Mouse (Mus musculus): Measurements from ENCODE around the gene Ly6g6c.
"Not testable (repeated sequence)": the region's sequence is repeated elsewhere in the genome, so short reads cannot be mapped to it uniquely, and the experiment has no call there.

Ly6g6c gene

GRCm38 (mm10) chr17:35031880-35032279 lies 33.3 kb upstream of the Ly6g6c start:
- DNase-seq (ENCODE audit: low read depth), result no peak

DNA sequence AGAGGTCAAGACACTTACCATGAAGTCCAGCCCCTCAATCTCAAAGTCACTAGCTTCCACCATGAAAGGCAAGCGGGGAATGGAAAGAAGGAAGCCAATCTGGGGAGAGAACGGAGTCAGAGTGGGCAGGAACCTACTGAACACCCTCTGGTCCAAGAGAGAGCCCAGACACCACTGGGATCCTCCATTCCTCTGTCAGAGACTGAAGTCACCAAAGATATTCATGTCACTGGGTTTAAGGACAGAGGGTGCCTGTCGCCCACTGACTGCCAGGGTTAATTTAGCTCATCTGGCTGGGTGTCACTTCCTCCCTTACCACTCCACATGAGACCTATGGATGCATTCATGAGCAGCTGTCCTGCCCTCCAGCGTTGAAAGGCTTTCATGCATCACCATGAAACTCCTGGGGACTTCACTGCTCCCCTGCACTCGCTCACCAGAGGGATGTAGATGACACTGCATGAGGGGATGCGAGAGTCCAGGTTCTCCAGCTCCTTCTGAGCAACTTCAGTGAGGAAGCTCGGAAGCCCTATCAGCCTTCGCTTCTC lies 32.8 kb upstream of the Ly6g6c start:
- DNase-seq (ENCODE audit: low read depth), result no peak

DNA sequence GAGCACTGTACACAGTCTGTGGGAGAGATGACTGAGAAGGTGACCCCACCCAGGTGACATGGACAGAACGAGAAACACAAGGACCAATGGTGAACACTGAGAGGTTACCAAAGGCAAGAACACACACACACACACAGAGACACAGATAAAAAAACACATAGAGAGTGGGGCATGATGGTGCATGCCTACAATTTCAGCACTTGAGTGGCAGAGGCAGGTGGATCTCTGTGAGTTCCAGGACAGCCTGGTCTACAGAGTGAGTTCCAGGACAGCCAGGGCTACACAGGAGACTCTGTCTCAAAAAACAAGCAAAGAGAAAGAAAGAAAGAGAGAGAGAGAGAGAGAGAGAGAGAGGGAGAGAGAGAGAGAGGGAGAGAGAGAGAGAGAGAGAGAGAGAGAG lies 31.5 kb upstream of the Ly6g6c start:
- not testable (repeated sequence) for DNase-seq (ENCODE audit: low read depth)

DNA sequence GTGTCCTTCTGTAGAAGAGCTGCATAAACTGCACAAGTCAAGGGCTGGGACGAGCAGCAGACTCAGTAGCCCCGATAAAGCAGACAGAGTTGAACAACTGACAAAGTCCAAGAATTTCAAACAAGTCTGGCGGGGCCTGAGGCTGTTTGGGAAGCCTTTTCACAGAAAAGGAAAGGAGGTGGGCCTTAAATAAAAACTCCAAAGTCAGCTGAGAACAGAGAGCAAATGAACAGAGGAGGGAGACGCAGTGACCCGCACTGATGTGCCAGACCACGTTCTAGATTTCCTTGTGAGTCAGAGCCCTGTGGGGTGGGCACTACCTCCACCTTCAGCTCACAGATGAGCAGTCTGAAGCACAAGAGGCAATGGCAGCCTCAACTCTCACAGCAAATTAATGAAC lies 30.3 kb upstream of the Ly6g6c start:
- DNase-seq (ENCODE audit: low read depth), result no peak

DNA sequence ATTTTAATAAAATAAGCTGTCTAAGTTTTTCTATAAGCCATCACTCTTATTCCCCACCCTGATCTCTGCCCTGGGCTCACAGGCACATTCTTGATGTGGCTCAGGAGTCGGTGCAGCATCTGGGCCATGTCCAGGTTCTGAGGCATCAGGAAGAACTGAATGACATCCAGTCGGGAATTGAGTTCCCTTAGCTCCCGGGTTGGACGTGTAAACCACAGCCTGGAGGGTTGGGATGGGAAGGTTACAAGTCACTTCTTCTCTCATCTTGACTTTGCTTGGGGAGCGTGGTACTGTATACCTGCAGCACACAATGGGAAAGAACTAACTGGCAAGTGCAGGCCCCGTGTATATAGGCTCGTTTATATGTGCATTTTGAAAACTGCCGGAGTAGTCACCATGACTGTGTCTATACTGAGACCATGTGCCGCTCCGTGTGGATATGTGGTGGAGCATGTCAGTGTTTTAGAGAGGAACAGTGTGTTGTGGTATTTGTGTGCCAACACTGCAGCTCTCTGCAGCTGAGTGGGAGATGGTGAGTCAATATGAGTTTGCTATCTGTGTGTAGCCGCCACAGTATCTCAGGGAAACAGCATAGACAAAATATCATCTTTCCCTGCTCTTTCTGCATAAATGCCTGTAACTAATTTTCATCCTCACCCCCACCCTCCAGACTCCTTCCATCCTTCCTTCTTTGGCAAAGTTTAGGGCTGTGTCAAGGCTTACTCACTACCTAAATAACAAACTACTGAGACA lies 25.9 kb upstream of the Ly6g6c start:
- no peak for DNase-seq (ENCODE audit: low read depth)

DNA sequence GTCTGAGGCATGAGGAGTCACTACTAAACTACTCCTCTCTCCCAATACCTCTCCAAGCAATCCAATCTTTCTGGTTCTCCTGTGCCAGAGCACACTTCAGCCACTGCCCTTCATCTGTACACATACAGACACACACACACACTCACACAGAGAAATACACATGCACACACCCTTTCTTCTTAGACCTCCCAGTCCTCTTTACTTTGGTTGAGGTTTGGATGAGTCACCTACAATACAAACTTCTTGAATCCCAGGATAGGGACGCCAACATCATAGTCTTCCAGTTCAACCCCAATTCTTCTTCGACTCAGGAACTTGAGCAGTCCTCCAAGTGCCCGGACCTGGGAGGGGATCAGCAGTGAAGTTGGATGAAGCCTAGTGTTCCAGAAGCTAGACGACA lies 21.4 kb upstream of the Ly6g6c start:
- no peak for DNase-seq (ENCODE audit: low read depth)

DNA sequence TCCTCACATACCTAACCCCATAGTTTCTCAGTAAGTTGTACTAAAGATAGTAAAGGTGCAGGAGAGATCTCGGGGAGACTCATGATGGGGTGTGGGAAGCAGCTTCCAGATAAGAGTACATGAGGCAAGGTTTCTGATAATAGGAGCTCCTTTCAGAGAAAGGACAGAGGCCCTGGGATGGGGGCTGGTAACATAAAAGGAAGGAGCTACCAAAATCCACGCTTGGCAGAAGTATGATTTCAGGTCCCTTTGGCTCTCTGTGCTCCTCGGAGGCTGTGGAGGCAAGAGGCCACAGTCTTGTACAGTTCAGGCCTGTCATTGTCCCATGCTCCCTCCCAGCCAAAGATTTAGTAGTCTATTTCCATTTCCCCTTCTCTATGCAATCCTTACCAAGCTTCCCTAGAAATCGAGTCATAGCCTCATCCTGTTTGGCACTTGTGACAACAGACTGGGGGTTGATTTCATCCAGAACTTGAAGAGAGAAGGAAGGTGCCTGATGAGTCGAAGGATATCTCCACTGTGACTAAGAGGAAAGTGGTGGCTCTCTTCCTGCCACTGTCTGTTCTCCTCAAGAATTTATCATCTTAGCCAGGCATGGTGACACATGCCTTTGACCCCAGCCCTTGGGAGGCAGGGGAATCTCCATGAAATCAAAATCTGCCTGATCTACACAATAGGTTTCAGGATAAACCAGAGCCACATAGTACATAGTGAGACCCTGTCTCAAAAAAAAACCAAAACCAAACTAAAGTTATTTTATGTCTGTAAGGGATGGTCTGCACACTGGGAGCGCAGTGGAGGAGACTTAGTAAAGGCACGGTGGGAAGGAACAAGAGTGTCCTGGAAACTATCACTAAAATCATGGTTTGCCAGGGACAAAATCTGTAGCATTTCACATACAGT lies 20.0 kb upstream of the Ly6g6c start:
- no peak for DNase-seq (ENCODE audit: low read depth)

DNA sequence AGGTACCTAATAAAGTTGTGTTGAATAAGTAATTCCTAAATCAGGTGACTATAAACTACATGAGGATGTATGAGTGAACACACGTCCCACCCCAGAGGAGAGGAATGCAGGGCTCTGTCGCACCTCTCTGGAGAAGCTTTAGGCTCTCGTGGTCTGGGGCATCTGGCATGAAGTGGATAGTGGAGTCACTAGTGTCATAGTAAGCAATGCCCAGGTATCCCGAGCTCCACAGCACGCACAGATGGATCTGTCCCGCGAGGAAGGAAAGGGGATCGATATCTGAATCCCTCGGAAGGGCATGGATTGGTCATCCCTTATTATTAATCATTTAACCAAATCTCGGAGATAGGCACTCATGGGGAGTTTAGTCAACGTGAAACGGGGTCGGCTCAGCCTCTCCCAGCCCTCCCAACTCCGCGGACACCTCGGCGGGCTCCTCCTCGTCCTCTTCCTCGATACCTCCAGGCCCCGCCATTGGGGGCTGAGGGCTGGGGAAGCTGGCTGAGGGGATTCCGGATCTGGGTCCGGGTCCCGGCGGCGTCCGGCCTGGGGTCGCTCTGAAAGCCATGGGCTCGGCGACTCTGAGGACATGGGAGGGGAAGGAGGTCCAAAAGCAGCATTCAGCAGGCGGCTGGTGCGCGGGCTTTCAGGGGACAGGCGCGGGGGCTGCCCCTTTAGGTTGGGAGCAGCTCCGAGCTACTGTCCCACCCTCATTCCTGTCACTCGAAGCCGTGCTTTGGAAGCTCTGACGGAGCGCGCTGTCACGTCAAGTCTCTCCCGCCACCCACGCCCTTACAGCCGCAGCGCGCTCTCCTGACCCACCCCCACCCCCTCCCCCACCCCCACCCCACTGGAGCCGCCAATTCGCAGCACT lies 19.1 kb upstream of the Ly6g6c start:
- no peak for DNase-seq (ENCODE audit: low read depth)

DNA sequence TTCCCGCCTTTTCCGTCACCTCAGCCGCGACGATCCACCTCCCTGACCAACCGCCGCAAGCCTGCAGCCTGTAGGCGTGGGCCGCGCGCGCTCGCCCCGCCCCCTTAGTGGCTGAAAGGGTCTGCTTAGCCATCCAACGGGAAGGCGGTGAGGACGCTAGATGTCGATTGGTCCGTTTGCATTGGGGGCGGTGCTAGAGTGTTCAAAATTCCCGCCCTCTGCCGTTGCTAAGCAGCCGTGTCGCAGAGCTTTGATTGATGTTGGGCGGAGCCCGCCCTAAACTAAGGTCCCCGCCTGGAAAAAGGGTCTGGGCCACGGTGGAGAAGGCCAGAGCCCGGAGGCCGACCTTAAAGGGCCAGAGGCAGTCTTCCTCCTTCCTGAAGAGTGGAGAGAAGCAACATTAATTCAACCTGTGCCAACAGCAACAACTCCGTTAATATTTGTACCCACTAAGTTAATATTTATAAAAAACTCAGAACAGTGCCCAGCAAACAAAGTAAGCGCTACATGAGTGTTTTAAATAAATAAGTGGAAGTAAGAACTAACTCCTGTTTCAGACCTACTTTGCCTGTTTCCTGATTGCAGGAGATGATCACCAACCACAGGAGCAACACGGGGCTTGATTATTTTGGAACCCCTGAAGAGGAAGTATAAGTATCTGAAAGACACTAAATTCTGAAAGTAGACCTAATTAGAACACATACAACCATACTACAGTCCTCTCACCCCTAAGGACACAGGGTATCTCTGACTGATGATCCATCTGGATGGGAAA lies 18.3 kb upstream of the Ly6g6c start, which contains the start of gene Msh5:
Gene Msh5 (minus strand): TSS at position 65 of the 775 bp plus-strand sequence.
- DNase-seq (ENCODE audit: low read depth), result peak; percentile 99

GRCm38 (mm10) chr17:35047688-35048087 lies 17.5 kb upstream of the Ly6g6c start:
- peak; percentile 46 for DNase-seq (ENCODE audit: low read depth)

DNA sequence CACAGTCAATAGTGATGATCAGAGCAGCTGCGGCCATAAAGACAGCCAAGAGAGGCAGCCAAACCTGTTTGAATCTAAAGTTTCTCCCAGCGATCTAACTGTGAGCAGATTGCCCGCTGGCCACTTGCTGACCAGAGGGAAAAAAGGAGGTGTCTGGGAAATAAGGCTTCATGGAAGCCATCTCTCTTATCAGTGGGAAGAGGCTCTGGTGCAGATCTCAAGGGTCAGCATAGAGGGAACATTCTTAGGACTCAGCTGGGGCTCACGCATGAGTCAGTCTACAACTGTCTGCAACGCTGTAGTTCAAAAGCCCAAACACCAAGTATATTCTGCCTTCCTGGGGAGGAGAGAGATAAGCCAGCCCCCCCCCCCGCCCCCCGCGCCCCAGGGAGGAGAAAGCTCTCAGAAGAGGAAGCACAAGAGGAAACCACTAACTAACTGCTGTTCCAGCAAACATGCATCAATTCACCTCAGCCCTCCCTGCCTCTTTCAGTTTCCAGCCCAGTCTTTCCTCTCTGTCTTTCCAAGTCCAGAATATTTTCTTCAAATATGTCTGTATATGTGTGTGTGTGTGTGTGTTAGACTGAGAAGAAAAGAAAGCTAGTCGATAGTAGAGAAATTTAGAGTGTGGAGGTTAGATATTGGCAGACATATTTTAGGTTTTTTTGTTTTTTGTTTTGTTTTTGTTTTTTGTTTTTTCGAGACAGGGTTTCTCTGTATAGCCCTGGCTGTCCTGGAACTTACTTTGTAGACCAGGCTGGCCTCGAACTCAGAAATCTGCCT lies 16.8 kb upstream of the Ly6g6c start:
- peak; percentile 84 for DNase-seq (ENCODE audit: low read depth)

GRCm38 (mm10) chr17:35048932-35049440 lies 16.2 kb upstream of the Ly6g6c start:
- DNase-seq (ENCODE audit: low read depth), result peak; percentile 53

- DNase-seq (ENCODE audit: low read depth), result peak; percentile 72
Observed at GRCm38 (mm10) chr17:35049561-35050016, 15.6 kb upstream of the Ly6g6c start, which contains the start of gene Clic1. Clic1 (plus strand) TSS chr17:35049966.

- DNase-seq (ENCODE audit: low read depth), result peak; percentile 85
Observed at GRCm38 (mm10) chr17:35050126-35050750, 14.9 kb upstream of the Ly6g6c start.

GRCm38 (mm10) chr17:35051156-35052086 lies 13.8 kb upstream of the Ly6g6c start:
- DNase-seq (ENCODE audit: low read depth), result peak; percentile 90

DNA sequence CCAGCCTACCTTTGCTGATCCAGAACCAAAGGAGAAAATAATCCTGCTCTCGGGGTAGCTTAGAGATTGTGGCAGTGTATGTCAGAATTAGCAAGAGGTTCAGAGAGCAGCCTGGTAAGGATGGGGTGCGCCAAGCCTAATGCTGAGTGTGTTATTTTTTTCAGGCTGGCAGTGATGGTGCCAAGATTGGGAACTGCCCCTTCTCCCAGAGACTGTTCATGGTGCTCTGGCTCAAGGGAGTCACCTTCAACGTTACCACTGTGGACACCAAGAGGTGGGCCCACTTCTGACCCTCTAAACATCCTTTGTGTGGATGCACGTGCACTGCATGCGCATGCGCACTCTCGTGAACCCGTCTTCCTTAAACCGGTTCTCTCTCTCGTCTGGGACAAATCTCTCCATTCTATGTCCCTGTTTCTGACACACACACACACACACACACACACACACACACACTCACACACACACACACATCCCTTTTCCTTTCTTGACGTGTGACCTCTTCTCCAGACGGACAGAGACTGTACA lies 12.9 kb upstream of the Ly6g6c start:
- no peak for DNase-seq (ENCODE audit: low read depth)

DNA sequence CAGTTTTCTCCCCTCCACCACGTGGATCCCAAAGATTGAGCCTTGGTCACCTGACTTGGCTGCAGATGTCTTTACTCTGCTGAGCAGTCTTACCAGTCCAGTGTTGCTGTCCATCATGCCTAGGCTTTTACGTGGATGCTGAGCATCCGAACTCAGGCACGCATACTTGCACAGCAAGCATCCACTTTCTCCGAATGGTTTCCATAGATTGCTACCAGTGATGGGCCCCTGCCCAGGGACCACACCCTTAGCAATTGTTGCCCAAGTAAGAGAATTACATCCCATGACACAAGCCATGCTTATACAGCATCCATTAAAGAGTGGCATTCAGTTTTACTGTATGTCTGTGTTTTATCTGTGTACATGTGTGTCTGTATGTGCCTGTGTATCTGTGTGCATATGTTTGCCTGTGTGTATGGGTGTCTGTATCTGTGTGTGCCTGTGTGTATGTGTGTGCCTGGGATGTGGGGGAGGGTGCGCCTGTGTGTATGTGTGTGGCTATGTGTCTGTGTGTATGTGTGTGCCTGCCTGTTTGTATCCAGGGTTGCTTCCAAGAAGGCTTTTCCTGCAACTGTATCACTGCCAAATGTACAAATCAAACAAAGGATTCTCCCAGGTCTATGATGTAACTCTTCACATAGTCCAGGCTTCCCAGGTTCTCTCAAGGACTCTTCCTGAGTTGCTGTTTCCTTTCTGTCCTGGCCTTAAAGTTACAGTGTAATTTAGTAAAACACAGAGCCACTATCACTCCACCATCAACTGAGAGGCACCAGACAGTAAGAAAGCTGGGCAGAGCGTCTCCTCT lies 9.3 kb upstream of the Ly6g6c start:
- DNase-seq (ENCODE audit: low read depth), result no peak
